Mouse (Mus musculus) liver, postnatal 0 days (tissue): ENCODE measurements around the gene Rpl18.

Source experiments
- CTCF ChIP-seq: sonication (generic); IDR thresholded peaks from 2 replicates; pipeline ENCODE4 v1.5.1; 2016; ENCODE audit warnings: antibody characterized with exemption, low read depth
- EP300 ChIP-seq: IDR thresholded peaks from 2 replicates; pipeline ENCODE4 v1.6.1; 2016; ENCODE audit warnings: antibody characterized with exemption, low read depth, mild to moderate bottlenecking

- TF ChIP-seq CTCF (no peak), EP300 (no peak)
Measured at GRCm38 (mm10) chr7:45714630-45715089, 597 bp upstream of the Rpl18 start.
